Mouse (Mus musculus) hindlimb bud, embryonic 11.5 days (tissue): Measurements from ENCODE around the gene Susd6.
"Not testable (repeated sequence)": the region's sequence is repeated elsewhere in the genome, so short reads cannot be mapped to it uniquely, and the experiment has no call there.

Experiments used
- DNase-seq: peaks from one replicate; pipeline ENCODE4 v3.0.0-alpha.2; 2012; ENCODE audit warnings: low read depth, low spot score; ENCODE audit errors: extremely low spot score

The Susd6 gene

GRCm38 (mm10) chr12:80812510-80812820, 22.2 kb downstream of the Susd6 start:
- no peak for DNase-seq

- no peak for DNase-seq
Observed at GRCm38 (mm10) chr12:80813456-80813855, 23.1 kb downstream of the Susd6 start.

- no peak for DNase-seq
Observed at GRCm38 (mm10) chr12:80813872-80814271, 23.6 kb downstream of the Susd6 start.

- no peak for DNase-seq
Observed at GRCm38 (mm10) chr12:80814529-80814928, 24.2 kb downstream of the Susd6 start.

- no peak for DNase-seq
Observed at GRCm38 (mm10) chr12:80815298-80815697, 25.0 kb downstream of the Susd6 start.

GRCm38 (mm10) chr12:80815893-80816292, 25.6 kb downstream of the Susd6 start:
- no peak for DNase-seq

GRCm38 (mm10) chr12:80816380-80817086, 26.2 kb downstream of the Susd6 start:
- no peak for DNase-seq

- no peak for DNase-seq
Observed at GRCm38 (mm10) chr12:80817697-80818235, 27.5 kb downstream of the Susd6 start.

- DNase-seq = not testable (repeated sequence)
Observed at GRCm38 (mm10) chr12:80819020-80819419, 28.7 kb downstream of the Susd6 start.

- no peak for DNase-seq
Observed at GRCm38 (mm10) chr12:80821312-80822007, 31.1 kb downstream of the Susd6 start.

GRCm38 (mm10) chr12:80822533-80822932, 32.2 kb downstream of the Susd6 start:
- no peak for DNase-seq

- no peak for DNase-seq
Observed at GRCm38 (mm10) chr12:80824202-80824601, 33.9 kb downstream of the Susd6 start.

- DNase-seq = no peak
Observed at GRCm38 (mm10) chr12:80826423-80826822, 36.1 kb downstream of the Susd6 start.

- DNase-seq = no peak
Observed at GRCm38 (mm10) chr12:80827464-80828015, 37.2 kb downstream of the Susd6 start.

- DNase-seq = no peak
Observed at GRCm38 (mm10) chr12:80828020-80828419, 37.7 kb downstream of the Susd6 start.

GRCm38 (mm10) chr12:80828951-80829350, 38.6 kb downstream of the Susd6 start:
- DNase-seq = no peak

- DNase-seq = no peak
Observed at GRCm38 (mm10) chr12:80830211-80830610, 39.9 kb downstream of the Susd6 start.

- no peak for DNase-seq
Observed at GRCm38 (mm10) chr12:80830820-80831219, 40.5 kb downstream of the Susd6 start.

- DNase-seq = no peak
Observed at GRCm38 (mm10) chr12:80832313-80832712, 42.0 kb downstream of the Susd6 start.

GRCm38 (mm10) chr12:80833541-80833940, 43.2 kb downstream of the Susd6 start:
- no peak for DNase-seq

GRCm38 (mm10) chr12:80834156-80834900, 44.0 kb downstream of the Susd6 start:
- DNase-seq = no peak
